Mouse (Mus musculus) limb, embryonic 12.5 days (tissue): Measurements from ENCODE around the gene Tmem247. TPM values are rescaled to one million over a fixed set of nuclear protein-coding genes. Genes with fewer than 3 reads are reported as not detected.

ENCODE experiments used
- ATAC-seq: fragments of 200-750 bp; cut with Nextera tagmentation; 2 replicates; pipeline ENCODE4 v1.8.0; 2017; ENCODE audit warnings: low read depth, moderate TSS enrichment; ENCODE audit not compliant: insufficient number of reproducible peaks, insufficient read depth, low FRiP score, low TSS enrichment
- H3K27ac ChIP-seq: fragments of 300-500 bp; sonication (generic); 2 replicates; pipeline ENCODE4 v1.5.1; 2016; ENCODE audit warnings: mild to moderate bottlenecking, moderate library complexity
- H3K27me3 ChIP-seq: fragments of 300-500 bp; sonication (generic); 2 replicates; pipeline ENCODE4 v1.6.1; 2016; ENCODE audit warnings: mild to moderate bottlenecking, moderate library complexity
- H3K36me3 ChIP-seq: fragments of 300-500 bp; sonication (generic); 2 replicates; pipeline ENCODE4 v1.6.1; 2016; ENCODE audit warnings: mild to moderate bottlenecking, moderate library complexity
- H3K4me1 ChIP-seq: fragments of 300-500 bp; sonication (generic); replicated peaks from 2 replicates; pipeline ENCODE4 v1.6.1; 2016
- H3K4me2 ChIP-seq: fragments of 300-500 bp; sonication (generic); 2 replicates; pipeline ENCODE4 v1.6.1; 2016; ENCODE audit warnings: mild to moderate bottlenecking, moderate library complexity
- H3K4me3 ChIP-seq: fragments of 300-500 bp; sonication (generic); replicated peaks from 2 replicates; pipeline ENCODE4 v1.5.1; 2016; ENCODE audit warnings: mild to moderate bottlenecking
- H3K9ac ChIP-seq: fragments of 300-500 bp; sonication (generic); replicated peaks from 2 replicates; pipeline ENCODE4 v1.6.1; 2016; ENCODE audit warnings: mild to moderate bottlenecking, moderate library complexity
- H3K9me3 ChIP-seq: fragments of 300-500 bp; sonication (generic); 2 replicates; pipeline ENCODE4 v1.6.1; 2016; ENCODE audit warnings: mild to moderate bottlenecking, moderate library complexity
- WGBS: fragments of 180-500 bp; shearing (Covaris S2); methylation state at CpG from one replicate; pipeline ENCODE4 v1.1.7; 2016; 5-methylcytosine and 5-hydroxymethylcytosine counted together
- polyA plus RNA-seq: library from polyadenylated mRNA; unstranded; fragments of >200 nt; fragmentation: Nextera tagmentation; extraction: Ambion mirVana; gene quantifications from 2 replicates; pipeline ENCODE4 v1.2.1, GENCODE M21; 2016

The Tmem247 gene
- polyA plus RNA-seq, 1 experiment from 2014 or later, result not detected

DNA sequence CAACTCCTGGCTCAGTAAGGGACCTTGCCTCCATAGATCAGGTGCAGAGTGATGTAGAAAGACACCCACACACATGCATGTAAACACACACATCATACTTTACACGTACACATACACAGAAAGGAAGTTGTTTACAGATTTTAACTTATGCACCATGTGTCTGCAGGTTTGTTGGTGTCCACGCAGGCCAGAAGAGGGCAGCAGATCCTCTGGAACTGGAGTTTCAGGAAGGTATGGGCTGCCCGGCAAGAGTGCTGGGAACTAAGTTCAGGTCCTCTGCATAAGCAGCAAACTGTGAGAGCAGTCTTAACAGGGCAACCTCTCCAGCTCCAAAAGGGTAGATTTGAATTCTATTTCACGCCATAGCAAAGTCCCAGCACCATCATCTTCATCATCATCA lies 1.6 kb upstream of the Tmem247 start:
- Histone ChIP-seq H3K27ac (no peak overlapping the region), H3K4me1 (no peaks in the 10 kb centered on the region), H3K36me3 (no peaks in the 10 kb centered on the region), H3K4me2 (no peak overlapping the region), H3K4me3 (no peak overlapping the region), H3K9me3 (0 out of 2 replicates have a peak, but pooled peaks cover 6% of the 10 kb centered on the region), H3K27me3 (no peaks in the 10 kb centered on the region; the same call in 1 of the 2 replicates), H3K9ac (no peak overlapping the region)
- ATAC-seq, result no peak
- 83% methylated on average over 4 of the region's 4 CpGs for WGBS

- Histone ChIP-seq H3K36me3 (no peaks in the 10 kb centered on the region), H3K4me2 (no peak overlapping the region), H3K4me1 (peaks cover 18% of the 10 kb centered on the region), H3K9ac (no peak overlapping the region), H3K27me3 (no peaks in the 10 kb centered on the region; the same call in 1 of the 2 replicates), H3K9me3 (0 out of 2 replicates have a peak, but pooled peaks cover 6% of the 10 kb centered on the region), H3K4me3 (no peak overlapping the region), H3K27ac (no peak overlapping the region)
- 75% methylated on average over 6 of the region's 6 CpGs for WGBS
- no peak for ATAC-seq
These were observed 1.6 kb downstream of the Tmem247 start for GRCm38 (mm10) chr17:86918786-86919185.

- Histone ChIP-seq H3K36me3 (no peaks in the 10 kb centered on the region), H3K4me1 (peaks cover 20% of the 10 kb centered on the region), H3K9ac (no peak overlapping the region), H3K4me2 (no peak overlapping the region), H3K9me3 (0 out of 2 replicates have a peak, but pooled peaks cover 6% of the 10 kb centered on the region), H3K27me3 (no peaks in the 10 kb centered on the region; the same call in 1 of the 2 replicates), H3K4me3 (no peak overlapping the region), H3K27ac (no peak overlapping the region)
- no peak for ATAC-seq
- 88% methylated on average over 11 of the region's 11 CpGs for WGBS
These were observed 2.6 kb downstream of the Tmem247 start for GRCm38 (mm10) chr17:86919729-86920128.

DNA sequence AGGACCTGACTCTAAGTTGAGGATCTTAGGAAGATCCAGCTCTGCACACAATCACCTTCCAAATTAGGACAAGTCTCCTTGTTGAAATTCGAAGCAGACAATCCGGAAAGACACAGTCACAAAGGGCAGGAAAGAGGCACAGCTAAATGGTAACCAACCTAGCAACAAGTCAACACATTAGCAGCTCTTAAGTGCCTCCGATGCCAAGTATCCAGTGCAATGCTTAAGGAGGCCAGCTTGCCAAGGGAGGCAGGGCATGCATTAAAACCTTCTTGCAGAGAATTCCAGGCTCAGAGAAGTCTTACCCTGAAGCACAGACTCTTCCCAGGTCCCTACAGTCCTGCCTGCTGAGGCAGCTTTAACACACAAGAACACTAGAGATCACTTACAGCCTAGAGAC lies 7.5 kb downstream of the Tmem247 start:
- 84% methylated on average over 3 of the region's 3 CpGs for WGBS
- peaks cover 28% of the 10 kb centered on the region for H3K4me1 ChIP-seq
- H3K27me3 ChIP-seq, result no peaks in the 10 kb centered on the region
- no peaks in the 10 kb centered on the region for H3K9me3 ChIP-seq
- peak overlapping the region; percentile 23; the same call in 1 of the 2 replicates for H3K9ac ChIP-seq
- no peak for ATAC-seq
- H3K36me3 ChIP-seq, result no peaks in the 10 kb centered on the region
- H3K4me2 ChIP-seq, result no peak overlapping the region
- H3K27ac ChIP-seq, result peak overlapping the region; percentile 59; the same call in 1 of the 2 replicates
- H3K4me3 ChIP-seq, result no peak overlapping the region

GRCm38 (mm10) chr17:86926836-86927235 lies 9.7 kb downstream of the Tmem247 start:
- Histone ChIP-seq H3K4me2 (no peak overlapping the region), H3K4me1 (peaks cover 33% of the 10 kb centered on the region), H3K4me3 (no peak overlapping the region), H3K27me3 (no peaks in the 10 kb centered on the region), H3K27ac (no peak overlapping the region), H3K9me3 (no peaks in the 10 kb centered on the region), H3K36me3 (no peaks in the 10 kb centered on the region), H3K9ac (no peak overlapping the region)
- 89% methylated on average over 3 of the region's 3 CpGs for WGBS
- no peak for ATAC-seq

GRCm38 (mm10) chr17:86929355-86929754 lies 12.2 kb downstream of the Tmem247 start:
- peaks cover 9% of the 10 kb centered on the region for H3K27me3 ChIP-seq
- H3K9ac ChIP-seq, result no peak overlapping the region
- H3K4me1 ChIP-seq, result peaks cover 16% of the 10 kb centered on the region
- 81% methylated on average over 6 of the region's 6 CpGs for WGBS
- H3K36me3 ChIP-seq, result no peaks in the 10 kb centered on the region
- no peak overlapping the region for H3K27ac ChIP-seq
- no peaks in the 10 kb centered on the region for H3K9me3 ChIP-seq
- no peak overlapping the region for H3K4me3 ChIP-seq
- H3K4me2 ChIP-seq, result no peak overlapping the region
- ATAC-seq, result no peak

DNA sequence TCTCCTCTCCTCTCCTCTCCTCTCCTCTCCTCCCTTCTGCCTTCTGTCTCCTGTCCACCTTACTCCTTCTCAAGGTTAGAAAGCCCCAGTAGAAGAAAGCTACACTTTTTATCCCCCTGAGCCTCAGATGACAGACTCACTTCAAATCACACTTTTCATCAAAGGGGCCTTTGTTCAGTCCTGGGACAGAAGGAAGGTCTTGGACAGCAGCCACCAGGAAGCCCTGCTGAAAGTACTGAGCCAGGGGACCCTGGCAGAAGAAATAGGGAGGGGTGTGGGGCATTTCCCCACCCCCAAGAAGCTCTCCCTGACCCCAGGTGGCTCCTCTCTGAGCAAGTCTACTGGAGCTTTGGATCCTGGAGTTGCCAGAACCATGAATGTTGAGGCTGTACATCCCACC lies 12.8 kb downstream of the Tmem247 start:
- ATAC-seq, result no peak

DNA sequence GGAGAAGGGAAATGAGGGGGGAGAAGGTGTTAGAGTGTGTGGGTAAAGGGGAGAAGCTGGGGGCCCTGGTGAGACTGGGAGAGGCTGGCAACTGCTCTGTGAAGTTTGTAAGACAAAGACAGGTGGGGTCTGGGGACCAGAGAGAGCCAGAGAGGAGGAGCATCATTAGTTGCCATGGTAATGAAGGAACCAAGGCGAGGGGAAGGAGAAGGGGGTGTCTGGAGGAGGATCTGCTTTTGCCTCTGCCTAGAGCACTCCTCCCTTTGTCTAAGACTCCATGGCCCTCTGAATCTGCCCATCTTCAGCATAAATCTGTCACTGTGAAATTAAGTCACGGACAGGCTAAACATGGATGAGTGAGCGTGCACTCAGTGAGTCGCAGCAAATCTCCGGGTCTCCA lies 15.7 kb downstream of the Tmem247 start:
- H3K4me3 ChIP-seq, result no peak overlapping the region
- no peak overlapping the region for H3K9ac ChIP-seq
- H3K27ac ChIP-seq, result no peak overlapping the region
- no peaks in the 10 kb centered on the region for H3K9me3 ChIP-seq
- peaks cover 17% of the 10 kb centered on the region for H3K27me3 ChIP-seq
- H3K36me3 ChIP-seq, result no peaks in the 10 kb centered on the region
- ATAC-seq, result no peak
- H3K4me2 ChIP-seq, result no peak overlapping the region
- peaks cover 19% of the 10 kb centered on the region for H3K4me1 ChIP-seq
- 40% methylated on average over 5 of the region's 5 CpGs for WGBS

More for the DNA sequence above, 12.8 kb downstream of the Tmem247 start:
- H3K9ac ChIP-seq, result no peak overlapping the region
- H3K9me3 ChIP-seq, result no peaks in the 10 kb centered on the region
- peaks cover 11% of the 10 kb centered on the region for H3K4me1 ChIP-seq
- H3K27ac ChIP-seq, result no peak overlapping the region
- no peak overlapping the region for H3K4me2 ChIP-seq
- no peak overlapping the region for H3K4me3 ChIP-seq
- H3K27me3 ChIP-seq, result peaks cover 9% of the 10 kb centered on the region
- no peaks in the 10 kb centered on the region for H3K36me3 ChIP-seq

- H3K9me3 ChIP-seq, result no peaks in the 10 kb centered on the region
- H3K4me3 ChIP-seq, result no peak overlapping the region; the same call in 1 of the 2 replicates
- 75% methylated on average over 2 of the region's 2 CpGs for WGBS
- peaks cover 25% of the 10 kb centered on the region for H3K4me1 ChIP-seq
- H3K27me3 ChIP-seq, result peaks cover 29% of the 10 kb centered on the region
- no peaks in the 10 kb centered on the region for H3K36me3 ChIP-seq
- H3K9ac ChIP-seq, result peak overlapping the region; percentile 37; the same call in 1 of the 2 replicates
- ATAC-seq, result no peak
- H3K27ac ChIP-seq, result no peak overlapping the region
- H3K4me2 ChIP-seq, result peak overlapping the region; percentile 71
These were observed 19.9 kb downstream of the Tmem247 start for GRCm38 (mm10) chr17:86937064-86937463.

DNA sequence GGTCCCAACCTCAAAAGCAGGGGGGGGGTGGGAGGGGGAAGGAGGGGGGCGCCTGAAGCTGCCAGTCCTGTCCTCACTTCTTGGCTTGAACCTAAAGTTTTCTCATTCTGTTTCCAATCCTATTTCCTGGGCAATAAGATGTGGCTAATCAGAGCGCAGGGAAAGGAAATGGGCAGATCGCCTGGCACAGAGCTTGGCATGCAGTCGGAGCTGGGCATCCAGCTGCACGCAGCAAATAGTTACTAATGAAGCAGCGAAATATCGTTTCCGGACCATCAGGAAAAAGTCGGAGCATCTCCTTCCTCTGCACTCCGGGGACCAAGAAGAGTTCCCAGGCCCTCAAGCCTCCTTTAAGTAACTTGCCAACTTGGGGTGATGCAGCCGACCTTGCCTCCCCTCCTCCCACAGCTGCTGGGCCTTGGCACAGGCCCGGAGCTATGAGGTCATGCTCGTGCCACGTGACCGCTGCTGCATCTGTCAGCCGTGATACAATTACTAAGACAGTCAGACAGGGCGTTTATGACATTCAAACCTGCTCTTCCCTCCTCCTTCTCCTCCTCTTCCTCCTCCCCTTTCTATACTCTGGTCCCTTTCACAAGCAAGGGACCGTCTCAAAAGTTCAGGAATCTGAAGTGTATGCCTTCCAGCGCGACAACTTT lies 20.5 kb downstream of the Tmem247 start:
- H3K4me1 ChIP-seq, result peaks cover 25% of the 10 kb centered on the region
- peak overlapping the region; percentile 71 for H3K4me2 ChIP-seq
- peaks cover 29% of the 10 kb centered on the region for H3K27me3 ChIP-seq
- ATAC-seq, result 0 out of 2 replicates have a peak, but pooled peaks have one; percentile 29
- no peaks in the 10 kb centered on the region for H3K36me3 ChIP-seq
- H3K9ac ChIP-seq, result peak overlapping the region; percentile 37; the same call in 1 of the 2 replicates
- 3% methylated on average over 20 of the region's 20 CpGs for WGBS
- H3K4me3 ChIP-seq, result peak overlapping the region; percentile 43
- no peaks in the 10 kb centered on the region for H3K9me3 ChIP-seq
- H3K27ac ChIP-seq, result no peak overlapping the region

DNA sequence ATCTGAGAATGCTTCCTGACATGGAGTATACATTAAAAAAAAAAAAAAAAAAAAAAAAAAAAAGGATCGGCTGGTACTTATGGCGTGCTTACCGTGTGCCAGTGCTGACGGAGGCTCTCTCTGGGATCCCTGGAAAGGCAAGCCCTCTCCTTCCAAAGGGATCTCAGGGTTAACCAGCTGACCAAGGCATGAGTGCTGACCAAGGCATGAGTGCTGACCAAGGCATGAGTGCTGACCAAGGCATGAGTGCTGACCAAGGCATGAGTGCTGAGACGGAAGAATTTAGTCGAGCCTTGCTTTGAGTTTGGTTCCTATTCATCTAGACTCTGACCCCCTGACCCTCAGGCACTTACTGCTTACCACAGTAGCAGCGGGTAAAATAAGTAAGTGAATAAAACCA lies 21.5 kb downstream of the Tmem247 start:
- no peaks in the 10 kb centered on the region for H3K9me3 ChIP-seq
- peaks cover 20% of the 10 kb centered on the region for H3K27me3 ChIP-seq

DNA sequence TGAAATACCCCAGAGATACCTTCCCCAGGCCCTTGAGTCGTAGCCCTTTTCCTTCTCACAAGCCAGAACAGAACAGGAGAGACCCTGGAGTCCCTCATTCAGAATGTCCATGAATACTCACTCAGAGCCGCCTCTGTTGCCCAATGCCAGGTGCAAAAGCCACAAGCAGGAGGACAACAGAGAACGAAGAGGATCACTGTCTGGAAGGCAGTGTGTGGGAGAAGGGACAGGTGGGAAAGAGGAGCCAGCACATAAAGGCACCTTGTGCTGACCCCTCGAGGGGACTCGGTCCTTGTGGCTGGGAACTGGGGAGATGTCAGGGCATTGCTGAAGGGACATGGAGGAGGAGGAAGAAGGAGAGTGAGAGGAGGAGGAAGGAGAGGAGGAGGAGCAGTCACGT lies 25.0 kb downstream of the Tmem247 start:
- no peak overlapping the region for H3K4me2 ChIP-seq
- H3K27me3 ChIP-seq, result peaks cover 17% of the 10 kb centered on the region
- no peak overlapping the region for H3K9ac ChIP-seq
- peaks cover 18% of the 10 kb centered on the region; the same call in 1 of the 2 replicates for H3K4me1 ChIP-seq
- ATAC-seq, result no peak
- H3K9me3 ChIP-seq, result 0 out of 2 replicates have a peak, but pooled peaks cover 2% of the 10 kb centered on the region
- no peak overlapping the region for H3K4me3 ChIP-seq
- 58% methylated on average over 6 of the region's 6 CpGs for WGBS
- no peak overlapping the region for H3K27ac ChIP-seq
- no peaks in the 10 kb centered on the region for H3K36me3 ChIP-seq

More for the DNA sequence above, 21.5 kb downstream of the Tmem247 start:
- ATAC-seq, result no peak
- H3K4me3 ChIP-seq, result no peak overlapping the region
- no peak overlapping the region for H3K27ac ChIP-seq
- 65% methylated on average over 7 of the region's 7 CpGs for WGBS
- H3K4me1 ChIP-seq, result peaks cover 25% of the 10 kb centered on the region
- no peak overlapping the region for H3K9ac ChIP-seq
- no peak overlapping the region for H3K4me2 ChIP-seq
- H3K36me3 ChIP-seq, result no peaks in the 10 kb centered on the region
